Mouse (Mus musculus) kidney, postnatal 0 days (tissue): Measurements from ENCODE around the gene Gm10295. TPM values are rescaled to one million over a fixed set of nuclear protein-coding genes. Genes with fewer than 3 reads are reported as not detected.
A peak's percentile ranks its signal among the peaks of the same experiment; 100 is the strongest.

Experiments
- ATAC-seq: fragments of 200-750 bp; cut with Nextera tagmentation; replicated peaks from 2 replicates; pipeline ENCODE4 v1.8.0; 2017; ENCODE audit warnings: low read depth, moderate number of reproducible peaks, moderate TSS enrichment, moderate library complexity; ENCODE audit not compliant: low FRiP score
- DNase-seq: peaks from one replicate; pipeline ENCODE4 v3.0.0-alpha.2; 2016; ENCODE audit warnings: low spot score
- H3K27ac ChIP-seq: fragments of 300-500 bp; sonication (generic); 2 replicates; pipeline ENCODE4 v1.5.1; 2014; ENCODE audit warnings: mild to moderate bottlenecking
- H3K27me3 ChIP-seq: fragments of 300-500 bp; sonication (generic); 2 replicates; pipeline ENCODE4 v1.6.1; 2014; ENCODE audit warnings: low read length, mixed read lengths; ENCODE audit not compliant: insufficient read depth
- H3K36me3 ChIP-seq: fragments of 300-500 bp; sonication (generic); 2 replicates; pipeline ENCODE4 v1.6.1; 2014; ENCODE audit warnings: low read length, mixed read lengths; ENCODE audit not compliant: insufficient read depth
- H3K4me1 ChIP-seq: fragments of 300-500 bp; sonication (generic); replicated peaks from 2 replicates; pipeline ENCODE4 v1.6.1; 2014; ENCODE audit warnings: antibody characterized with exemption, low read length, mixed read lengths; ENCODE audit not compliant: insufficient read depth
- H3K4me2 ChIP-seq: fragments of 300-500 bp; sonication (generic); 2 replicates; pipeline ENCODE4 v1.6.1; 2014; ENCODE audit warnings: mild to moderate bottlenecking, low read length, moderate library complexity, mixed read lengths
- H3K4me3 ChIP-seq: fragments of 300-500 bp; sonication (generic); replicated peaks from 2 replicates; pipeline ENCODE4 v1.5.1; 2014; ENCODE audit warnings: low read depth, low read length
- H3K9ac ChIP-seq: fragments of 300-500 bp; sonication (generic); 2 replicates; pipeline ENCODE4 v1.6.1; 2014; ENCODE audit warnings: low read depth, low read length
- H3K9me3 ChIP-seq: fragments of 300-500 bp; sonication (generic); replicated peaks from 2 replicates; pipeline ENCODE4 v1.6.1; 2016; ENCODE audit warnings: low read length, inconsistent platforms, mixed read lengths
- CTCF ChIP-seq: IDR thresholded peaks from 2 replicates; pipeline ENCODE4 v1.5.1; 2016; ENCODE audit warnings: antibody characterized with exemption, low read depth, mild to moderate bottlenecking, moderate library complexity
- WGBS: fragments of 180-500 bp; shearing (Covaris S2); extraction: QIAGEN DNeasy Blood & Tissue Kit; methylation state at CpG from one replicate; pipeline ENCODE4 v1.1.7; 2014; 5-methylcytosine and 5-hydroxymethylcytosine counted together
- polyA plus RNA-seq: library from polyadenylated mRNA; unstranded; fragments of >200 nt; fragmentation: Nextera tagmentation; extraction: Ambion mirVana; gene quantifications from 2 replicates; pipeline ENCODE4 v1.2.1, GENCODE M21; 2015

The Gm10295 gene
- polyA plus RNA-seq, 1 experiment from 2014 or later = not detected

DNA sequence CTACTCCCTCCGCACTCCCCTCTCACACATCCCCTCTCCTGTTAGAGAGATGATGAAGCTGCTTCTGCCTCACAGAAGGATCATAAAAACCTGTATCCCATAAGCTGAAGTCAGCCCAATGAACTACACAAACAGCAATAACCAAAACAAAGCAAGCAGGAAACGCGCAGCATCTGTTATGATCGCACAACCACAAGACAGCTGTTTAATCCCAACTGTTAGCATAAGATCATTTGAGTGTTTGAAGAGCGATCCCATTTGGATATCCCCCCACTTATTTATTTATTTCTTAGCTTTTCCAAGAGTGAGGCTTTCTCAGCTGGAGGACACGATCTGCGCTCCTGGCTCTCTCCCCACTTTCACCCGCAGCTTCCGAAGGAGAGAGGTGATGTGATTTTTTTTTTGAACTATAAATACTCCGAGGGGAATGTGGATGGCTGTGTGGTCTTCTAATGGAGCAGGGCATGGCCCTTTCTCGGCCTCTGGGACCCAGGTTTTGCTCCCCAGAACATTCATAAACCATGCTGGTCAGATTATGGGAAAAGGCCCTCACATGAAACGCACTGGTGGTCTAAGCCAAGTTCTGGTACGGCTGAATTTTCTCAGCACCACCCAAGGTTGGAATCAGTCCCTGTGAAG, 17.4 kb upstream of the Gm10295 start:
- no peak overlapping the region for H3K4me2 ChIP-seq
- H3K27me3 ChIP-seq = no peaks in the 10 kb centered on the region
- peak; percentile 93 for DNase-seq
- 0 out of 2 replicates have a peak, but pooled peaks have one; percentile 52 for ATAC-seq
- 0 out of 2 replicates have a peak, but pooled peaks cover 6% of the 10 kb centered on the region for H3K4me1 ChIP-seq
- no peaks in the 10 kb centered on the region for H3K9me3 ChIP-seq
- H3K4me3 ChIP-seq = no peak overlapping the region
- peak overlapping the region; percentile 81 for H3K27ac ChIP-seq
- TF ChIP-seq CTCF = no peak
- no peaks in the 10 kb centered on the region for H3K36me3 ChIP-seq
- no peak overlapping the region for H3K9ac ChIP-seq
- 63% methylated on average over 13 of the region's 13 CpGs for WGBS

DNA sequence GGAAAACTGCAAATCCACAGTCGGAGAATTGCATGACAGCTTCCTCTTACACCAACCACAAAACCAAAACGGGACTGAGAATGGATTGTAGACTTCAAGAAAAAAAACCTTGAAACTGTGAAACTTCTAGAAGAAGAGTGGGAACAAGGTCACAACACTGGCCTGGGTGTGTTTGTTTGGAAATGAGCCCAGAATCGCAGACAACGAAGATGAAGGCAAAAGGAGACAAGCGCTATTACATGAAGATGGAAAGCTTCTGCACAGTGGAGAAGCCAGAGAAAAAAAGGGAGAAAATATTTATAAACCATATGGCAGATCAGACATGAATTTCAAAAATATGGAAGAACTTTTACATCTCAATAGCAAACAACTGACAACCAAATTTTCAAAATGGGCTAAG, 4.3 kb upstream of the Gm10295 start:
- 60% methylated on average over 5 of the region's 5 CpGs for WGBS
- TF ChIP-seq CTCF = no peak
- Histone ChIP-seq H3K36me3 (no peaks in the 10 kb centered on the region), H3K27me3 (no peaks in the 10 kb centered on the region), H3K9ac (no peak overlapping the region), H3K4me3 (no peak overlapping the region), H3K9me3 (no peaks in the 10 kb centered on the region), H3K4me1 (no peaks in the 10 kb centered on the region), H3K27ac (no peak overlapping the region), H3K4me2 (no peak overlapping the region)
- DNase-seq (peak; percentile 75), ATAC-seq (no peak)

DNA sequence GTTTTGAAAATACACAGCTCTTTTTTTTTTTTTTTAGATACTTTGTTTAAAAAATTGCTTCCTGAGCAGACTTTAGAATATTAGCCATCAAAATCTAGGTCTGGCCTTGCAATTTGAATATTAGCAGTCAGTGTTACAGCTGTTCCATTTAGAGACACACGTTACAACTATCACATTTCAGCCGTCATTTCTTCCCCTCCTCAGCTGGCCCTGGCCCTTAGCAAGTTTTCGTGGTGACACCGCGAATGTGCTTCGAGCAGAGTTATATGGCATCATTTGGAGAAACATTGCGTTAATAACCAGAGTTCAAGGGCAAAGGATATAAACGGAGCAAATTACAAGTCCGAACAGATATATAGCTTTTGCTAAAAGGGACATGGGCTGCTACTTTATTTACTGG, 2.4 kb downstream of the Gm10295 start:
- Histone ChIP-seq H3K9ac (no peak overlapping the region), H3K27me3 (no peaks in the 10 kb centered on the region), H3K36me3 (no peaks in the 10 kb centered on the region), H3K4me2 (peak overlapping the region; percentile 18; the same call in 1 of the 2 replicates), H3K27ac (no peak overlapping the region), H3K4me3 (no peak overlapping the region), H3K9me3 (no peaks in the 10 kb centered on the region), H3K4me1 (no peaks in the 10 kb centered on the region)
- no peak for TF ChIP-seq CTCF
- WGBS = 46% methylated on average over 9 of the region's 9 CpGs
- DNase-seq (no peak), ATAC-seq (no peak)

DNA sequence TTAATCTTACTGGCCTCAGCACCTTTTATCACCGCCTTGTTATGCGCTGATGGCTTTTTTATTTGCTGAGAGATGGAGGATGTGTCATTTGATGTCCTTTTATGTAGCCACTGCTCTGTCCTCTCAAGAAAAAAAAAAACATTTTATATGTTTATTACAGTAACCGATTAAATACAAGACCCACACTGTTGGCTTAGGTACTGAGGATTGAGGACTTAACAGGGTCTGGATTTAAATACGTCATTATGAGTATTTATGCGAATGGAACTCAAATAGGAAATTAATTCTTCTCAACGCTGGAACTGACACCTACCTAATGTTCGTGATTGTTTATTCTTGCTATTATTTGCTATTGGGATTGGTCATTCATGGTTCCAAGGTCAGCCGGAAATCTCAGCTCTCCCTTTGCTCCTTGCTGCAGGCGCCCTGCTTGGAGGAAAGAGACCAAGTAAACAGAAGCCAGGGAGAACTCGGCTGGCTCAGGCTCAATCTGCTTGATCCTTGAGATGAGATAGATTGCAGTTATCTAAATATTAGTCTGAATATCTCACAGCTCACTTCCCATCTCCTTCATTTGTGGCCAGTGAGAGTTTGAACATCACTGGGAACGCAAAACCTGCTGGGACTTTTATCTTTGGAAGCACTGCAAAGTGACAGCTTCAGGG, 26.2 kb downstream of the Gm10295 start:
- DNase-seq = no peak
- no peaks in the 10 kb centered on the region for H3K9me3 ChIP-seq
- H3K36me3 ChIP-seq = no peaks in the 10 kb centered on the region
- no peak overlapping the region for H3K27ac ChIP-seq
- H3K27me3 ChIP-seq = no peaks in the 10 kb centered on the region
- WGBS = 66% methylated on average over 11 of the region's 11 CpGs
- TF ChIP-seq CTCF = no peak
- H3K9ac ChIP-seq = no peak overlapping the region
- ATAC-seq = no peak
- no peaks in the 10 kb centered on the region for H3K4me1 ChIP-seq
- no peak overlapping the region for H3K4me2 ChIP-seq
- H3K4me3 ChIP-seq = no peak overlapping the region

DNA sequence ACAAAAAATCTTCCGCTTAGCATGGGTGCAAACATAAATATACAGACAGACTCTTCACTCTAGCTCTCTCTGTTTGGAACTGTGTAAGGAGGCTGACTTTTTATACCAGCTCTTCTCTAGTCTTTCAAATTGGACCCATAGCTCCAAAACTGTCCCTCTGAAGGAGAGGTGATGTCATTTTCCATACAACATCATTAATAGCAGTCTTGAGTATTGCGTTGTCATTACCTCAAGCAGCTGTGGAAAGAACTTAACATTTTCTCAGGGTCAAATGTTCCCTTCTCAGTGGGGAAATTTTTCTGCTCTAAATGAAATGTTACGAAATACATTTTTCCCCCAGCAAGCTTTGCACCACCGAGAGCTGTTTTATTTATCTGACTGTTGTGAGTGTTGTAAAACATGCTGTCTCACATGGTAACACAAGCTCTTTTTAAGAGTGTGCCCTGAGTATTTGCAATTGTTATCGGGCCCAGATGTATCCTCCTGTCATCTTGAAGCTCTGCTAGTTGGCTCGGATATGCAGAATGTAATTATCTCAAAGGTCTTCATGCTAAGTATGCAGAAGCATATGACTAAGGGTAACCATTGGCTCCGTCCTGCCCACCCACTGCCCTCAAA, 38.0 kb downstream of the Gm10295 start:
- no peak overlapping the region for H3K9ac ChIP-seq
- no peak for TF ChIP-seq CTCF
- H3K4me1 ChIP-seq = no peaks in the 10 kb centered on the region; the same call in 1 of the 2 replicates
- no peak for ATAC-seq
- H3K9me3 ChIP-seq = no peaks in the 10 kb centered on the region
- H3K4me3 ChIP-seq = no peak overlapping the region
- no peaks in the 10 kb centered on the region for H3K36me3 ChIP-seq
- WGBS = 74% methylated on average over 7 of the region's 7 CpGs
- H3K27me3 ChIP-seq = no peaks in the 10 kb centered on the region
- peak overlapping the region; percentile 47 for H3K27ac ChIP-seq
- no peak overlapping the region for H3K4me2 ChIP-seq
- no peak for DNase-seq

DNA sequence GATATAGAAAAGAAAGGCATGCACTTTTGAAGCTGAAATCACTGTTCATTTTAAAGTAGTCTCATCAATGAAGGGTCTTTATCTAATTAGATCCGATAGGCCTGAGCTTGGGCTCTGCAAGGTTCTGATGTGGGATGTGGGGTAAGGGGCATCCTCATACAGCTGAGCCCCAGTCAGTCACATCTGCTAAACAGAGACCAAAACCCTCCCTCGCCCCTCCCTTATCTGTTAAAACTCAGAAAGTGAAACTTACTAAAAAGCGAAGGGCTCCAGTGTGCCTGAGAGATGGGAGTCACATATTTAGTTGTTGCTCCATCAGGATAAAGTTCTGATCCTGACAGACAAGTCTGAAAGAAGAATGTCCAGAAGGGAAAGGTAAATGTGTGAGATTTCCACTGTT, 38.9 kb downstream of the Gm10295 start:
- Histone ChIP-seq H3K27me3 (no peaks in the 10 kb centered on the region), H3K4me2 (no peak overlapping the region), H3K4me3 (no peak overlapping the region), H3K27ac (peak overlapping the region; percentile 63), H3K4me1 (no peaks in the 10 kb centered on the region; the same call in 1 of the 2 replicates), H3K9me3 (no peaks in the 10 kb centered on the region), H3K36me3 (no peaks in the 10 kb centered on the region), H3K9ac (no peak overlapping the region)
- no peak for TF ChIP-seq CTCF
- no peak for DNase-seq
- 68% methylated on average over 3 of the region's 3 CpGs for whole genome bisulfite sequencing
- no peak for ATAC-seq
